Mouse (Mus musculus) CH12.LX (cell line): Measurements from ENCODE around the gene Arl4c. TPM values are rescaled to one million over a fixed set of nuclear protein-coding genes. Genes with fewer than 3 reads are reported as not detected.
A peak's percentile ranks its signal among the peaks of the same experiment; 100 is the strongest.

Experiments
- DNase-seq: peaks from one replicate; pipeline ENCODE4 v3.0.0-alpha.2; 2013; ENCODE audit errors: extremely low read depth
- H3K27ac ChIP-seq: 2 replicates; pipeline ENCODE4 v1.5.1; 2012; ENCODE audit warnings: low read depth, mild to moderate bottlenecking, control low read depth, moderate library complexity; ENCODE audit not compliant: insufficient read depth
- H3K27me3 ChIP-seq: replicated peaks from 2 replicates; pipeline ENCODE3; 2012; ENCODE audit warnings: inconsistent platforms
- H3K36me3 ChIP-seq, 2 experiments: replicated peaks in 1 of 2; 2 replicates each; pipeline versions ENCODE3 to v1.6.1; 2012; ENCODE audit warnings: inconsistent platforms in 1 of 2, low read length in 1 of 2, mild to moderate bottlenecking in 1 of 2, mixed read lengths in 1 of 2, moderate library complexity in 1 of 2; ENCODE audit not compliant: control insufficient read depth in 1 of 2, insufficient read depth in 1 of 2
- H3K4me1 ChIP-seq, 2 experiments: 2 replicates each; pipeline ENCODE4 v1.6.1; 2012; ENCODE audit warnings: inconsistent platforms in 1 of 2, moderate library complexity in 1 of 2; ENCODE audit not compliant: insufficient read depth in 2 of 2, control insufficient read depth in 1 of 2
- H3K4me2 ChIP-seq: 2 replicates; pipeline ENCODE4 v1.6.1; 2012; ENCODE audit warnings: low read depth, mild to moderate bottlenecking, control low read depth; ENCODE audit not compliant: poor library complexity, insufficient read depth, severe bottlenecking
- H3K4me3 ChIP-seq, 3 experiments: fragments of 150-350 bp in 1 of 3; sonication (generic) in 1 of 3; replicated peaks in 1 of 3; 2 replicates each; pipeline versions ENCODE3 to v1.5.1; 2011 to 2012; ENCODE audit warnings: low read depth in 2 of 3, low read length in 2 of 3, mild to moderate bottlenecking in 2 of 3, moderate library complexity in 2 of 3, control low read depth in 1 of 3, improper control_type of control experiment in 1 of 3, inconsistent platforms in 1 of 3, mixed read lengths in 1 of 3; ENCODE audit not compliant: poor library complexity in 1 of 3
- H3K79me2 ChIP-seq: replicated peaks from 2 replicates; pipeline ENCODE4 v1.6.1; 2012; ENCODE audit warnings: mild to moderate bottlenecking, moderate library complexity; ENCODE audit not compliant: control insufficient read depth, poor library complexity, insufficient read depth, severe bottlenecking; ENCODE audit errors: extremely low read depth
- H3K9ac ChIP-seq: 2 replicates; pipeline ENCODE4 v1.6.1; 2012; ENCODE audit warnings: low read depth, mild to moderate bottlenecking, control low read depth, moderate library complexity; ENCODE audit not compliant: insufficient read depth
- H3K9me3 ChIP-seq: replicated peaks from 2 replicates; pipeline ENCODE3; 2012; ENCODE audit warnings: low read length, inconsistent platforms, mixed read lengths
- CTCF ChIP-seq, 2 experiments: IDR thresholded peaks in 1 of 2; conservative IDR thresholded peaks in 1 of 2; 2 replicates each; pipeline ENCODE4 v1.5.1; 2011 to 2012; ENCODE audit warnings: low read depth in 2 of 2, low read length in 2 of 2, improper control_type of control experiment in 1 of 2, inconsistent platforms in 1 of 2, mild to moderate bottlenecking in 1 of 2, moderate library complexity in 1 of 2
- ETS1 ChIP-seq: conservative IDR thresholded peaks from 2 replicates; pipeline ENCODE4 v1.6.1; 2012; ENCODE audit warnings: low read depth, mild to moderate bottlenecking, inconsistent platforms, low read length, improper control_type of control experiment, moderate library complexity
- GABPA ChIP-seq: IDR thresholded peaks from 2 replicates; pipeline ENCODE4 v1.6.1; 2012; ENCODE audit warnings: low read depth, low read length, improper control_type of control experiment, inconsistent platforms; ENCODE audit not compliant: insufficient replicate concordance
- JUND ChIP-seq: conservative IDR thresholded peaks from 2 replicates; pipeline ENCODE4 v1.6.1; 2011; ENCODE audit warnings: low read depth, low read length, improper control_type of control experiment
- KAT2A ChIP-seq: IDR thresholded peaks from 2 replicates; pipeline ENCODE4 v1.6.1; 2012; ENCODE audit warnings: low read length, improper control_type of control experiment, inconsistent platforms; ENCODE audit not compliant: insufficient replicate concordance
- MAFK ChIP-seq: IDR thresholded peaks from 2 replicates; pipeline ENCODE4 v1.6.1; 2011; ENCODE audit warnings: low read length, improper control_type of control experiment; ENCODE audit not compliant: insufficient replicate concordance
- MAX ChIP-seq: IDR thresholded peaks from 2 replicates; pipeline ENCODE4 v1.6.1; 2011; ENCODE audit warnings: low read length, improper control_type of control experiment
- MAZ ChIP-seq: IDR thresholded peaks from 2 replicates; pipeline ENCODE4 v1.6.1; 2012; ENCODE audit warnings: low read depth, mild to moderate bottlenecking, inconsistent platforms, low read length, improper control_type of control experiment, moderate library complexity
- MXI1 ChIP-seq: IDR thresholded peaks from 2 replicates; pipeline ENCODE4 v1.6.1; 2011; ENCODE audit warnings: mild to moderate bottlenecking, low read depth, low read length, improper control_type of control experiment
- NELFE ChIP-seq: IDR thresholded peaks from 2 replicates; pipeline ENCODE4 v1.6.1; 2011; ENCODE audit warnings: low read depth, low read length, improper control_type of control experiment
- PAX5 ChIP-seq: IDR thresholded peaks from 2 replicates; pipeline ENCODE4 v1.6.1; 2012; ENCODE audit warnings: low read length, inconsistent platforms, mixed read lengths
- POLR2A ChIP-seq: IDR thresholded peaks from 2 replicates; pipeline ENCODE4 v1.6.1; 2011; ENCODE audit warnings: low read depth, mild to moderate bottlenecking, improper control_type of control experiment, low read length
- POLR2AphosphoS2 ChIP-seq: IDR thresholded peaks from 2 replicates; pipeline ENCODE4 v1.6.1; 2011; ENCODE audit warnings: low read depth, low read length, improper control_type of control experiment
- RAD21 ChIP-seq: IDR thresholded peaks from 2 replicates; pipeline ENCODE4 v1.6.1; 2011; ENCODE audit warnings: low read depth, mild to moderate bottlenecking, low read length, improper control_type of control experiment, moderate library complexity
- RCOR1 ChIP-seq: conservative IDR thresholded peaks from 2 replicates; pipeline ENCODE4 v1.6.1; 2012; ENCODE audit warnings: low read depth, mild to moderate bottlenecking, inconsistent platforms, low read length, improper control_type of control experiment
- SIN3A ChIP-seq: IDR thresholded peaks from 2 replicates; pipeline ENCODE4 v1.6.1; 2012; ENCODE audit warnings: low read length, improper control_type of control experiment, inconsistent platforms
- SMC3 ChIP-seq: IDR thresholded peaks from 2 replicates; pipeline ENCODE4 v1.6.1; 2011; ENCODE audit warnings: low read depth, low read length, improper control_type of control experiment
- TBP ChIP-seq: conservative IDR thresholded peaks from 2 replicates; pipeline ENCODE4 v1.6.1; 2011; ENCODE audit warnings: low read depth, low read length, improper control_type of control experiment
- USF2 ChIP-seq: conservative IDR thresholded peaks from 2 replicates; pipeline ENCODE4 v1.6.1; 2011; ENCODE audit warnings: low read depth, low read length, improper control_type of control experiment
- ZKSCAN1 ChIP-seq: IDR thresholded peaks from 2 replicates; pipeline ENCODE4 v1.6.1; 2012; ENCODE audit warnings: low read depth, inconsistent platforms, low read length, improper control_type of control experiment, borderline replicate concordance
- ZMIZ1 ChIP-seq: IDR thresholded peaks from 2 replicates; pipeline ENCODE4 v1.6.1; 2012; ENCODE audit warnings: low read depth, mild to moderate bottlenecking, inconsistent platforms, low read length, improper control_type of control experiment
- dilution Hi-C: fragments of 300-500 bp; cut with MboI; formaldehyde crosslinking; loops from 2 replicates; pipeline ENCODE4 v1.14.3; 2020; ENCODE audit warnings: low sequenced_read_pairs; ENCODE audit not compliant: extremely low pct_unique_long_range_greater_than_20kb, extremely low pct_ligation_motif_present
- in situ Hi-C: fragments of 300-500 bp; cut with MboI; formaldehyde crosslinking; loops from 3 replicates; pipeline ENCODE4 v1.14.3; 2019; ENCODE audit warnings: low sequenced_read_pairs, low pct_ligation_motif_present, low pct_unique_long_range_greater_than_20kb, mixed read lengths
- polyA plus RNA-seq: library from polyadenylated mRNA; unstranded; fragments of >175 nt; gene quantifications from 2 replicates; pipeline ENCODE4 v1.2.1, GENCODE M21; 2012; ENCODE audit warnings: low read depth; ENCODE audit not compliant: insufficient read length
- total RNA-seq, 2 experiments: library from RNA; depleted of rRNA; stranded (reverse); fragments of 300-350 nt in 1 of 2; fragments of >200 nt in 1 of 2; gene quantifications; 2 replicates each; pipeline ENCODE4 v1.2.3; 2012 to 2014

Arl4c gene
- total and polyA plus RNA-seq, 3 experiments: 25.8 to 33.9 (median 31.6) TPM

DNA sequence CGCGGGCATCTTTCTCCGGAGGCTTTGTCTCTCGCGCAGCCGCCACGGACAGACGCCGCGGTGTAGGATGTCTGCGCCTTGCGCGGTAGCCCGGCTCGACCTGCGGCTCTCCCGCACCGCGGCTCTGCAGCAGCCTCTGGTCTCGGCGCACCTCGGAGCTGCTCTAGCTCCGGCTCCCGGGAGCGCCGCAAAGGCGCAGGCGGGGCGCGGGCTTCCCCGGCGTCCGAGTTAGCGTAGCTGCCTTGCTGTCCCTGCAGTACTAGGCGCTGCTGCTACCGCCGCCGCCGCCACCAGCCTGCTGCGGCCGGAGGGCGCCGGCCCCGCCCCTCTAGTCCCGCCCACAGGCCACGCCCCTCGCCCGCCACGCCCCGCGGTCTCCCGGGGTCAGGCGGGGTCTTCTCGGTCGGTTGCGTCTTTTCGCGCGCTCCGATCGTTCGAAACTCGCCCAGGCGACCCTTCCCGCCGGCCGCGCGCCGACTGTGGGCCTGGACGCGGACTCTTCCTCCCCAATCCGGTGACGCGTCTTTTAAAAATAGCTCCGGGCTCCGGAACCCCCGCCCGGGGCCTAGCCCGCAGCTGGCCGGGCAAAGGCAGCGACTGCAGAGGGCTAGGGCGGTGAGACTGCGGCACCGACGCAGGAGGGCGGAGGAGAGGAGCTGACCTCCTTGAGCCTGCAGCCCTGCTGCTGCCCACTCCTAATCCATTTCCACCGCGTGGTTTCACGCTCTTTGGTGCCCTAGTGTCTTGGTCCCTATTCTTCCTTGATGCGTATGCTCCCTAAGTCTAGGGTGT is at the start of gene Arl4c (continued):
- TF ChIP-seq NELFE: peak; percentile 36; the same call in 1 of the 2 replicates
- no peak for TF ChIP-seq CTCF (conservative IDR thresholded peaks at IDR 0.05 in 1 of 2, IDR thresholded peaks at IDR 0.05 in 1 of 2; ENCODE audit: low read depth in 2 of 2, low read length in 2 of 2)

DNA sequence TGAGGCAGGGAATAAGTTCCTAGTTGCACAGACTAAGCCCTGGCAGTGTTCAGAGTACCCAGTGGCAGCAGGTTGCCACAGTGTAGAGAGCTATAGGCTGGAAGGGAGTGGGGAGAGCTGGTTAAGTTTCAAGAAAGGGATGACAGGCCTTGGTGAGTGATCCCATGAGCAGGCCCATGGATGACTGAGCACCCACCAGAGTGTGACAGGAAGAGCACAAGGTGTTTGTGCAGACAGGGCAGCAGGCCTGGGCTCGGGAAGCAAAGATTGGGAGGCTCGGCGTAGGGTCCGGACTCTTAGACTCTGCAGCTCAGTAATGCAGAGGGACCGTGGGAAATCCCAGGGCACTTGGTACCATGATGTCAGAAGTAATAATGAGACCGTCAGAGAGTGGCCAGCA is 49.3 kb upstream of the Arl4c start:
- no peak overlapping the region for H3K27ac ChIP-seq
- no peak overlapping the region for H3K9ac ChIP-seq
- TF ChIP-seq TBP (no peak), JUND (no peak), ZKSCAN1 (no peak), NELFE (no peak), RCOR1 (no peak), MXI1 (no peak), KAT2A (no peak), ZMIZ1 (no peak), PAX5 (no peak), USF2 (no peak), POLR2A (no peak), GABPA (no peak), RAD21 (no peak), MAFK (no peak), ETS1 (no peak), MAZ (no peak), MAX (no peak), POLR2AphosphoS2 (no peak), SMC3 (no peak), SIN3A (no peak)
- no peak overlapping the region for H3K4me3 ChIP-seq
- in situ Hi-C loops (no loop called here), dilution Hi-C loops (no loop called here)
- H3K4me2 ChIP-seq: no peak overlapping the region
- H3K79me2 ChIP-seq: no peaks in the 10 kb centered on the region
- H3K36me3 ChIP-seq: no peaks in the 10 kb centered on the region
- H3K9me3 ChIP-seq: peaks cover 51% of the 10 kb centered on the region
- H3K27me3 ChIP-seq: no peaks in the 10 kb centered on the region
- no peaks in the 10 kb centered on the region for H3K4me1 ChIP-seq
- DNase-seq: no peak
